Mouse (Mus musculus) embryonic facial prominence, embryonic 11.5 days (tissue): ENCODE results near the gene Rpn1. TPM values are rescaled to one million over a fixed set of nuclear protein-coding genes. Genes with fewer than 3 reads are reported as not detected.

Source experiments
- ATAC-seq: fragments of 200-750 bp; cut with Nextera tagmentation; replicated peaks from 2 replicates; pipeline ENCODE4 v1.8.0; 2017; ENCODE audit warnings: low read depth; ENCODE audit not compliant: insufficient number of reproducible peaks, low FRiP score, low TSS enrichment
- DNase-seq: peaks from one replicate; pipeline ENCODE4 v3.0.0-alpha.2; 2015; ENCODE audit warnings: low spot score
- H3K27ac ChIP-seq: fragments of 300-500 bp; sonication (generic); replicated peaks from 2 replicates; pipeline ENCODE4 v1.5.1; 2014; ENCODE audit warnings: mild to moderate bottlenecking, low read depth, low read length, control low read depth
- H3K27me3 ChIP-seq: fragments of 300-500 bp; sonication (generic); 2 replicates; pipeline ENCODE4 v1.6.1; 2014; ENCODE audit warnings: mild to moderate bottlenecking, low read length, moderate library complexity, mixed read lengths; ENCODE audit not compliant: control insufficient read depth, insufficient read depth
- H3K36me3 ChIP-seq: fragments of 300-500 bp; sonication (generic); replicated peaks from 2 replicates; pipeline ENCODE4 v1.6.1; 2014; ENCODE audit warnings: low read depth, mild to moderate bottlenecking, low read length, moderate library complexity, mixed read lengths; ENCODE audit not compliant: control insufficient read depth, insufficient read depth
- H3K4me1 ChIP-seq: fragments of 300-500 bp; sonication (generic); 2 replicates; pipeline ENCODE4 v1.6.1; 2014; ENCODE audit warnings: low read length, mixed read lengths; ENCODE audit not compliant: control insufficient read depth, insufficient read depth
- H3K4me2 ChIP-seq: fragments of 300-500 bp; sonication (generic); 2 replicates; pipeline ENCODE4 v1.6.1; 2014; ENCODE audit warnings: low read depth, mild to moderate bottlenecking, control low read depth, low read length, moderate library complexity
- H3K4me3 ChIP-seq: fragments of 300-500 bp; sonication (generic); 2 replicates; pipeline ENCODE4 v1.5.1; 2014; ENCODE audit warnings: low read depth, low read length, control low read depth
- H3K9ac ChIP-seq: fragments of 300-500 bp; sonication (generic); replicated peaks from 2 replicates; pipeline ENCODE4 v1.6.1; 2014; ENCODE audit warnings: mild to moderate bottlenecking, control low read depth, low read length
- H3K9me3 ChIP-seq: fragments of 300-500 bp; sonication (generic); replicated peaks from 2 replicates; pipeline ENCODE4 v1.6.1; 2016; ENCODE audit warnings: mild to moderate bottlenecking, low read length, inconsistent platforms, mixed read lengths; ENCODE audit not compliant: control insufficient read depth
- WGBS: fragments of 180-500 bp; shearing (Covaris S2); extraction: QIAGEN DNeasy Blood & Tissue Kit; methylation state at CpG from one replicate; pipeline ENCODE4 v1.1.7; 2014; 5-methylcytosine and 5-hydroxymethylcytosine counted together
- polyA plus RNA-seq: library from polyadenylated mRNA; unstranded; fragments of >200 nt; fragmentation: Nextera tagmentation; extraction: Ambion mirVana; gene quantifications from 2 replicates; pipeline ENCODE4 v1.2.1, GENCODE M21; 2014

Rpn1 gene
- polyA plus RNA-seq, 1 experiment from 2014 or later = 329 TPM

DNA sequence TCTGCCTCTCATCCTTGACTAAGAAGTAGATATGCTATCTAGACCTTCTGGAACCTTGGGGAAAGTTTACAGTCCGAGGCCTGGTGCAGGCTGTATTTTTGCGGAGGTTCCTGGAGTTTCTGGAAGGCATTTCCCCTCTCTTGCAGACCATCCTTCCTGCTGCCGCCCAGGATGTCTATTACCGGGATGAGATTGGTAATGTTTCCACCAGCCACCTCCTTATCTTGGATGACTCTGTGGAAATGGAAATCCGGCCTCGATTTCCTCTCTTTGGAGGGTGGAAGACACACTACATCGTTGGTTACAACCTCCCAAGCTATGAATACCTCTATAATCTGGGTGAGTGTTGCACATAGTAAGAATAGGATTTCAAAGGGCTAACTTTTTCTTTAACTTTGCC lies 11.1 kb downstream of the Rpn1 start:
- Histone ChIP-seq H3K9ac (no peak overlapping the region), H3K4me3 (no peak overlapping the region), H3K4me1 (no peaks in the 10 kb centered on the region), H3K27me3 (no peaks in the 10 kb centered on the region), H3K9me3 (no peaks in the 10 kb centered on the region), H3K36me3 (peaks cover 16% of the 10 kb centered on the region), H3K27ac (no peak overlapping the region), H3K4me2 (no peak overlapping the region)
- no peak for ATAC-seq
- 86% methylated on average over 7 of the region's 7 CpGs for WGBS
- DNase-seq = no peak

GRCm38 (mm10) chr6:88102096-88102495 lies 17.8 kb downstream of the Rpn1 start:
- Histone ChIP-seq H3K9me3 (no peaks in the 10 kb centered on the region), H3K36me3 (peaks cover 29% of the 10 kb centered on the region; the same call in 1 of the 2 replicates), H3K4me3 (no peak overlapping the region), H3K4me2 (no peak overlapping the region), H3K4me1 (no peaks in the 10 kb centered on the region), H3K27ac (no peak overlapping the region), H3K27me3 (no peaks in the 10 kb centered on the region), H3K9ac (no peak overlapping the region)
- WGBS = 96% methylated on average over 6 of the region's 6 CpGs
- no peak for DNase-seq
- no peak for ATAC-seq

DNA sequence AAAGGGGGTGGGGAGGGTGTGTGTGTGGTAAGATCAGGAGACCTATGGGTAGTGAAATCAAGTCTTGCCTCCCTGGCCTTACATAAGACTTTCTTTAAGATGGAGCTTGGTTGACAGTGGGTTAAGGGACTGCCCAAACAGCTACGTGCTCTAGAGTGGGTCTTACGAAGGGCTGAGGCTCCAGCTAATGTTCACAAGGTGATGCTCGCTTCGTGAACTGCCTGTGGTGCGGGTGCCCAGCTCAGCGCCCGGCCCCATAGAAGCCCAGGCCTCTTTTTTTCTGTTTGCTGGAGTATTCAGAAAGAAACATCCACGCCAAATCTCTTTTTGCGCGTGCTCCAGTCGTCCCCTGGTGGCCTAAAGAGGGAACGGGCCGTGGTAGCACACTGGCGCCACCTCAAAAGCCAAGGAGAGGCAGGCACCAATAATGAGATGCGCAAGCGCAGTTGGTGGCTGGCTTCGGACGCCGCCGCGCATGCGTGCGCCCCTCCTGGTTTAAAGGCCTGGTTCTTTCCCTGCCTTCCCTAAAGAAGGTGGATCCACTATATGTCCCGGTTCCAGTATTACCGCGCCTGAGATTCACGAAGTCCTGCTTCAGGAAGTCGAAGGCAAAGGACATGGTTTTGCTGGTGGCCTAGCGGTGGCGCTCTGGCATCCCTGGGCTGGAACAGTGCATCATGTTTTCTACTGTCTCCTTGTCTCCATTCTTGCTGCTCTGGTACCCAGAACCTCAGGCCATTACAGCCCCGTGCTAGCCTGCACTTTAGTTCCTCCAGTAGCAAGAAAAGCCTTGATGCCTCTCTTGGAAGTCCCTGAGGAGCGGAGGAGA lies 21.7 kb downstream of the Rpn1 start:
- DNase-seq = peak; percentile 94
- Histone ChIP-seq H3K4me2 (peak overlapping the region; percentile 30), H3K36me3 (peaks cover 13% of the 10 kb centered on the region; the same call in 1 of the 2 replicates), H3K27me3 (no peaks in the 10 kb centered on the region), H3K4me3 (no peak overlapping the region), H3K27ac (0 out of 2 replicates have a peak overlapping the region, but pooled peaks have one; percentile 13), H3K4me1 (no peaks in the 10 kb centered on the region), H3K9ac (peak overlapping the region; percentile 64), H3K9me3 (no peaks in the 10 kb centered on the region)
- peak; percentile 73 for ATAC-seq
- WGBS = 11% methylated on average over 32 of the region's 32 CpGs

DNA sequence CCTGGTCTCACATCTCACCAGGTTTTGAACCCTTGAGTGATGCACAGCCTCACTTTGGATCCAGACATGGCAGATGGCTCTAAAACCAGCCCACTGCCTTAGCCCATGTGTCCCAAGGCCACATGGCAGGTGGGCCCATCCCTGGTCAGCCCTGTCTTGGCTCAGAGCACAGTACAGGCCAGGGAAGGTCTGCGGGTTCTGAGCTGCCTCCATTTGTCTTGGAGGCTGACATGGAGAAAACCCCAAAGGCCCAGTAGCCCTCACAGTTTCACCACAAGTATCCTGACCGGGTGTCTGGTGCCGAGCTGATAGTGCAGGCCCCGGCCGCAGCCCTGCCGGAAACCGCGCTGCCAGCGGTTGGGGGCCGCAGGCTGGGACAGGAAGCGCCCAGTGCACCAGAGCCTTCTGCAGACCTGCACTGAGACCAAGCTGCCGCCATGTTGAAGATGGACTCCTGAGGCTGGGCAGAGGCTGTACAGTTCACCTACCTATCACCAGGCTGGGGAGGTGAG lies 22.4 kb downstream of the Rpn1 start:
- WGBS = 98% methylated on average over 12 of the region's 12 CpGs
- Histone ChIP-seq H3K36me3 (peaks cover 9% of the 10 kb centered on the region; the same call in 1 of the 2 replicates), H3K4me3 (no peak overlapping the region), H3K4me2 (no peak overlapping the region), H3K9me3 (no peaks in the 10 kb centered on the region), H3K4me1 (no peaks in the 10 kb centered on the region), H3K27me3 (no peaks in the 10 kb centered on the region), H3K9ac (peak overlapping the region; percentile 64), H3K27ac (no peak overlapping the region)
- 0 out of 2 replicates have a peak, but pooled peaks have one; percentile 25 for ATAC-seq
- no peak for DNase-seq

- DNase-seq (no peak), ATAC-seq (no peak)
- WGBS = 87% methylated on average over 10 of the region's 10 CpGs
- no peaks in the 10 kb centered on the region for H3K9me3 ChIP-seq
- H3K9ac ChIP-seq = no peak overlapping the region
- H3K27me3 ChIP-seq = no peaks in the 10 kb centered on the region
- H3K4me3 ChIP-seq = no peak overlapping the region
- peaks cover 5% of the 10 kb centered on the region; the same call in 1 of the 2 replicates for H3K36me3 ChIP-seq
- H3K4me2 ChIP-seq = no peak overlapping the region
- H3K4me1 ChIP-seq = no peaks in the 10 kb centered on the region
- H3K27ac ChIP-seq = no peak overlapping the region
Observed at GRCm38 (mm10) chr6:88107661-88108535, 23.6 kb downstream of the Rpn1 start.

GRCm38 (mm10) chr6:88113139-88113538 lies 28.9 kb downstream of the Rpn1 start:
- Histone ChIP-seq H3K9ac (0 out of 2 replicates have a peak overlapping the region, but pooled peaks have one; percentile 0), H3K36me3 (no peaks in the 10 kb centered on the region), H3K27me3 (no peaks in the 10 kb centered on the region), H3K9me3 (no peaks in the 10 kb centered on the region), H3K27ac (no peak overlapping the region), H3K4me3 (no peak overlapping the region), H3K4me1 (no peaks in the 10 kb centered on the region), H3K4me2 (no peak overlapping the region)
- WGBS = 28% methylated on average over 7 of the region's 7 CpGs
- DNase-seq (peak; percentile 86), ATAC-seq (peak; percentile 70)

GRCm38 (mm10) chr6:88114414-88114813 lies 30.1 kb downstream of the Rpn1 start:
- ATAC-seq (peak; percentile 14; the same call in 1 of the 2 replicates), DNase-seq (peak; percentile 55)
- Histone ChIP-seq H3K4me3 (no peak overlapping the region), H3K36me3 (no peaks in the 10 kb centered on the region), H3K9ac (no peak overlapping the region), H3K4me1 (no peaks in the 10 kb centered on the region), H3K9me3 (no peaks in the 10 kb centered on the region), H3K27me3 (no peaks in the 10 kb centered on the region), H3K4me2 (no peak overlapping the region), H3K27ac (peak overlapping the region; percentile 68; the same call in 1 of the 2 replicates)
- 39% methylated on average over 5 of the region's 5 CpGs for WGBS
